ENCODE assay signal across 1 mouse cellular context in genomic region chr5:122144825-122145224, GRCm38 (mm10).
TF ChIP-seq lines count a peak whose summit lies in the region.

No protein-coding gene starts in this region.

TF ChIP-seq in CH12.LX, 34 proteins besides CTCF, POLR2A, EP300 and RAD21 (continued from another document):
- no peak for TF ChIP-seq UBTF (IDR thresholded peaks at IDR 0.05; ENCODE audit: low read depth, low read length)
TF ChIP-seq in CH12.LX: peak in this region for 0.
